Mouse (Mus musculus): ENCODE measurements around the gene Bpifb4.

DNA sequence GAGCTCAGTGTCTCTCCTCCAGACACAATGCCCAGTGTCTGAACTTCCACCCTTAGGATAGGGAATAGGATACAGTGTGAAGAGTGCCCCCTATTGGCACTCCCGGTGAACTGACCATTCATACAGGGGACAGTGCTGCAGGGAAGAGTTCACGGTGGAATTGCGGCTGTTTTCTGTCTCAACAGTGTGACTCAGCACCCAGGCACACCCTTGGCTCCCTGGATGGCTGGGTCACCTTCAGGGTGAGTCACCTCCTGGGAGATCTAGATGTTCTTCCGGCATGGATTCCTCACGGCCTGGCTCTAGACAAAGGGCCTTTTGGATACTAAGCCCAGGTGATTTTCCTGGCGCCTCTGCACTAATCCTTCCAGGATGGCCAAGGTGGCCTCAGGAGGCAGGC is 2.7 kb upstream of the Bpifb4 start:
- TF ChIP-seq CTCF (IDR thresholded peaks at IDR 0.05; ENCODE audit: extremely low read depth, insufficient read depth, low read length) (no peak), POLR2A (IDR thresholded peaks at IDR 0.05; ENCODE audit: extremely low read depth, insufficient read depth, low read length) (no peak)

Measured in cortical plate, adult 2 months (tissue).